Comparison of ENCODE assay signal across 8 mouse cellular contexts in genomic region chr17:4946421-4946974, GRCm38 (mm10). TPM values are rescaled to one million over a fixed set of nuclear protein-coding genes. Genes with fewer than 3 reads are reported as not detected.
A peak's percentile ranks its signal among the peaks of the same experiment; 100 is the strongest.
DNase-seq lines count a peak whose midpoint lies in the region; ATAC-seq and TF ChIP-seq lines count a peak whose summit lies in the region.

No protein-coding gene starts in this region.

- H3K27ac ChIP-seq in forebrain, embryonic 11.5 days (ENCODE audit: low read depth, low read length), result no peak overlapping the region
- no peak overlapping the region for H3K27ac ChIP-seq in forebrain, embryonic 16.5 days (ENCODE audit: low read length)
- H3K27ac ChIP-seq in embryonic facial prominence, embryonic 12.5 days, result no peak overlapping the region
- H3K27ac ChIP-seq in hindbrain, embryonic 15.5 days (replicated peaks), result no peak overlapping the region
- H3K27ac ChIP-seq in liver, adult 2 months (replicated peaks; ENCODE audit: insufficient read depth, low read depth, low read length), result peak overlapping the region; percentile 95
- no peak overlapping the region for H3K27ac ChIP-seq in neural tube, embryonic 13.5 days (replicated peaks)

- ATAC-seq in forebrain, embryonic 11.5 days (replicated peaks; ENCODE audit: low FRiP score), result no peak
- ATAC-seq in forebrain, embryonic 16.5 days, result no peak
- ATAC-seq in embryonic facial prominence, embryonic 12.5 days (ENCODE audit: insufficient number of reproducible peaks, insufficient read depth, low FRiP score, low TSS enrichment), result no peak
- ATAC-seq in hindbrain, embryonic 15.5 days (ENCODE audit: low FRiP score, low read depth), result peak; percentile 54; the same call in 1 of the 2 replicates
- peak; percentile 63; the same call in 1 of the 2 replicates for ATAC-seq in neural tube, embryonic 13.5 days (ENCODE audit: low read depth)

- peak overlapping the region; percentile 29; the same call in 1 of the 2 replicates for H3K4me2 ChIP-seq in forebrain, embryonic 11.5 days (ENCODE audit: low read depth, low read length, severe bottlenecking)
- H3K4me2 ChIP-seq in forebrain, embryonic 16.5 days (ENCODE audit: low read length), result no peak overlapping the region
- peak overlapping the region; percentile 43 for H3K4me2 ChIP-seq in embryonic facial prominence, embryonic 12.5 days (replicated peaks)
- peak overlapping the region; percentile 1; the same call in 1 of the 2 replicates for H3K4me2 ChIP-seq in hindbrain, embryonic 15.5 days
- H3K4me2 ChIP-seq in neural tube, embryonic 13.5 days, result 0 out of 2 replicates have a peak overlapping the region, but pooled peaks have one; percentile 21

- no peak overlapping the region for H3K9ac ChIP-seq in forebrain, embryonic 11.5 days (ENCODE audit: low read length)
- H3K9ac ChIP-seq in forebrain, embryonic 16.5 days (replicated peaks; ENCODE audit: low read depth, low read length), result no peak overlapping the region
- H3K9ac ChIP-seq in embryonic facial prominence, embryonic 12.5 days, result no peak overlapping the region
- no peak overlapping the region for H3K9ac ChIP-seq in hindbrain, embryonic 15.5 days
- H3K9ac ChIP-seq in liver, adult 2 months (ENCODE audit: low read depth, low read length), result peak overlapping the region; percentile 46
- peak overlapping the region; percentile 38; the same call in 1 of the 2 replicates for H3K9ac ChIP-seq in neural tube, embryonic 13.5 days

- H3K27me3 ChIP-seq in forebrain, embryonic 11.5 days (ENCODE audit: control insufficient read depth, insufficient read depth, low read length), result no peaks in the 10 kb centered on the region; the same call in 1 of the 2 replicates
- H3K27me3 ChIP-seq in forebrain, embryonic 16.5 days (replicated peaks; ENCODE audit: control insufficient read depth, insufficient read depth, low read length), result 0 out of 2 replicates have a peak, but pooled peaks cover 3% of the 10 kb centered on the region
- no peaks in the 10 kb centered on the region for H3K27me3 ChIP-seq in embryonic facial prominence, embryonic 12.5 days
- no peaks in the 10 kb centered on the region for H3K27me3 ChIP-seq in hindbrain, embryonic 15.5 days
- no peaks in the 10 kb centered on the region for H3K27me3 ChIP-seq in liver, adult 2 months (ENCODE audit: control insufficient read depth, insufficient read depth, low read length)
- no peaks in the 10 kb centered on the region; the same call in 1 of the 2 replicates for H3K27me3 ChIP-seq in neural tube, embryonic 13.5 days

- no peaks in the 10 kb centered on the region for H3K36me3 ChIP-seq in forebrain, embryonic 11.5 days (ENCODE audit: control insufficient read depth, insufficient read depth, low read length)
- H3K36me3 ChIP-seq in forebrain, embryonic 16.5 days (ENCODE audit: control insufficient read depth, insufficient read depth), result no peaks in the 10 kb centered on the region
- no peaks in the 10 kb centered on the region for H3K36me3 ChIP-seq in embryonic facial prominence, embryonic 12.5 days
- H3K36me3 ChIP-seq in hindbrain, embryonic 15.5 days, result no peaks in the 10 kb centered on the region
- no peaks in the 10 kb centered on the region for H3K36me3 ChIP-seq in liver, adult 2 months (ENCODE audit: control insufficient read depth, insufficient read depth, low read length)
- no peaks in the 10 kb centered on the region for H3K36me3 ChIP-seq in neural tube, embryonic 13.5 days

- DNase-seq in forebrain, embryonic 11.5 days (ENCODE audit: low spot score), result peak; percentile 52
- peak; percentile 73 for DNase-seq in liver, adult 2 months (ENCODE audit: extremely low read depth, low read depth, low spot score)
- no peak for DNase-seq in right cerebral cortex, postnatal 4 days
- DNase-seq in right cerebral cortex, postnatal 10 days (ENCODE audit: low spot score in 2 of 2), result no peak

- H3K9me3 ChIP-seq in forebrain, embryonic 11.5 days (ENCODE audit: control insufficient read depth, low read length), result no peaks in the 10 kb centered on the region
- no peaks in the 10 kb centered on the region for H3K9me3 ChIP-seq in forebrain, embryonic 16.5 days (ENCODE audit: control insufficient read depth, low read length)
- no peaks in the 10 kb centered on the region for H3K9me3 ChIP-seq in embryonic facial prominence, embryonic 12.5 days
- H3K9me3 ChIP-seq in hindbrain, embryonic 15.5 days, result no peaks in the 10 kb centered on the region
- H3K9me3 ChIP-seq in neural tube, embryonic 13.5 days, result no peaks in the 10 kb centered on the region

- H3K79me2 ChIP-seq in liver, adult 2 months (ENCODE audit: control insufficient read depth, insufficient read depth, low read length), result no peaks in the 10 kb centered on the region

- TF ChIP-seq CTCF in liver, adult 2 months (IDR thresholded peaks at IDR 0.05; ENCODE audit: low read depth, low read length), result no peak

- no peak overlapping the region for H3K4me3 ChIP-seq in forebrain, embryonic 11.5 days (ENCODE audit: low read depth, low read length)
- no peak overlapping the region for H3K4me3 ChIP-seq in forebrain, embryonic 16.5 days (replicated peaks; ENCODE audit: low read length)
- H3K4me3 ChIP-seq in embryonic facial prominence, embryonic 12.5 days, result no peak overlapping the region
- no peak overlapping the region for H3K4me3 ChIP-seq in hindbrain, embryonic 15.5 days
- peak overlapping the region; percentile 28; the same call in 1 of the 2 replicates for H3K4me3 ChIP-seq in liver, adult 2 months (ENCODE audit: insufficient read depth, low read depth, low read length)
- no peak overlapping the region for H3K4me3 ChIP-seq in neural tube, embryonic 13.5 days

- WGBS in forebrain, embryonic 11.5 days, result 16% methylated on average over 12 of the region's 12 CpGs
- WGBS in forebrain, embryonic 16.5 days, result 17% methylated on average over 11 of the region's 12 CpGs
- 16% methylated on average over 11 of the region's 12 CpGs for whole genome bisulfite sequencing in embryonic facial prominence, embryonic 12.5 days
- 19% methylated on average over 12 of the region's 12 CpGs for WGBS in hindbrain, embryonic 15.5 days
- 16% methylated on average over 11 of the region's 12 CpGs for WGBS in liver, adult 2 months
- 17% methylated on average over 9 of the region's 12 CpGs for WGBS in neural tube, embryonic 13.5 days

- H3K4me1 ChIP-seq in forebrain, embryonic 11.5 days (replicated peaks; ENCODE audit: control insufficient read depth, insufficient read depth, low read length), result peaks cover 9% of the 10 kb centered on the region; the same call in 1 of the 2 replicates
- peaks cover 18% of the 10 kb centered on the region for H3K4me1 ChIP-seq in forebrain, embryonic 16.5 days (replicated peaks; ENCODE audit: control insufficient read depth, insufficient read depth, low read length)
- peaks cover 19% of the 10 kb centered on the region for H3K4me1 ChIP-seq in embryonic facial prominence, embryonic 12.5 days
- peaks cover 15% of the 10 kb centered on the region for H3K4me1 ChIP-seq in hindbrain, embryonic 15.5 days (replicated peaks)
- H3K4me1 ChIP-seq in liver, adult 2 months (ENCODE audit: control insufficient read depth, insufficient read depth, low read length), result peaks cover 11% of the 10 kb centered on the region
- H3K4me1 ChIP-seq in neural tube, embryonic 13.5 days (replicated peaks), result peaks cover 19% of the 10 kb centered on the region

- no peak for TF ChIP-seq POLR2A in liver, adult 2 months (IDR thresholded peaks at IDR 0.05; ENCODE audit: extremely low read depth, insufficient read depth, low read length)

RNA-seq across cellular contexts. Expression of gene Arid1b, which starts 47.6 kb away (rescaled TPM):
- polyA plus RNA-seq in forebrain, embryonic 11.5 days (2014; fragmentation: Nextera tagmentation; extraction: Ambion mirVana), result 15.5 and 16.3 TPM in 2 replicates
- polyA plus RNA-seq in forebrain, embryonic 16.5 days (2015; fragmentation: Nextera tagmentation; extraction: Ambion mirVana), result 15.1 and 15.3 TPM in 2 replicates
- 17.2 and 18.5 TPM in 2 replicates for polyA plus RNA-seq in embryonic facial prominence, embryonic 12.5 days (2016; fragmentation: Nextera tagmentation; extraction: Ambion mirVana)
- polyA plus RNA-seq in hindbrain, embryonic 15.5 days (2015; fragmentation: Nextera tagmentation; extraction: Ambion mirVana), result 12.5 and 14.3 TPM in 2 replicates
- total RNA-seq in liver, adult 2 months (2014; rRNA removed), result 9.7 and 12.5 TPM in 2 replicates
- 11.7 and 12.1 TPM in 2 replicates for polyA plus RNA-seq in liver, adult 2 months (2012; rRNA removed)
- 14.1 and 14.4 TPM in 2 replicates for polyA plus RNA-seq in neural tube, embryonic 13.5 days (2015; fragmentation: Nextera tagmentation; extraction: Ambion mirVana)

Comparison
In these comparisons a context has a peak if more than half of its experiments do, and no peak if none do; other contexts are left out.
1. ATAC-seq: peak in hindbrain, embryonic 15.5 days (single experiment) and neural tube, embryonic 13.5 days (single experiment); none in forebrain, embryonic 11.5 days (single experiment), forebrain, embryonic 16.5 days (single experiment) and embryonic facial prominence, embryonic 12.5 days (single experiment).
2. DNase-seq: peak in forebrain, embryonic 11.5 days (single experiment) and liver, adult 2 months (single experiment); none in right cerebral cortex, postnatal 4 days (single experiment) and right cerebral cortex, postnatal 10 days (0 of 2).
3. H3K9ac ChIP-seq: peak in liver, adult 2 months (single experiment) and neural tube, embryonic 13.5 days (single experiment); none in forebrain, embryonic 11.5 days (single experiment), forebrain, embryonic 16.5 days (single experiment), embryonic facial prominence, embryonic 12.5 days (single experiment) and hindbrain, embryonic 15.5 days (single experiment).